Mouse (Mus musculus) CH12.LX (cell line): ENCODE results near the gene Togaram2. TPM values are rescaled to one million over a fixed set of nuclear protein-coding genes. Genes with fewer than 3 reads are reported as not detected.

Experiments
- DNase-seq: peaks from one replicate; pipeline ENCODE4 v3.0.0-alpha.2; 2013; ENCODE audit errors: extremely low read depth
- H3K27ac ChIP-seq: 2 replicates; pipeline ENCODE4 v1.5.1; 2012; ENCODE audit warnings: low read depth, mild to moderate bottlenecking, control low read depth, moderate library complexity; ENCODE audit not compliant: insufficient read depth
- H3K27me3 ChIP-seq: replicated peaks from 2 replicates; pipeline ENCODE3; 2012; ENCODE audit warnings: inconsistent platforms
- H3K36me3 ChIP-seq, 2 experiments: replicated peaks in 1 of 2; 2 replicates each; pipeline versions ENCODE3 to v1.6.1; 2012; ENCODE audit warnings: inconsistent platforms in 1 of 2, low read length in 1 of 2, mild to moderate bottlenecking in 1 of 2, mixed read lengths in 1 of 2, moderate library complexity in 1 of 2; ENCODE audit not compliant: control insufficient read depth in 1 of 2, insufficient read depth in 1 of 2
- H3K4me1 ChIP-seq, 2 experiments: 2 replicates each; pipeline ENCODE4 v1.6.1; 2012; ENCODE audit warnings: inconsistent platforms in 1 of 2, moderate library complexity in 1 of 2; ENCODE audit not compliant: insufficient read depth in 2 of 2, control insufficient read depth in 1 of 2
- H3K4me2 ChIP-seq: 2 replicates; pipeline ENCODE4 v1.6.1; 2012; ENCODE audit warnings: low read depth, mild to moderate bottlenecking, control low read depth; ENCODE audit not compliant: poor library complexity, insufficient read depth, severe bottlenecking
- H3K4me3 ChIP-seq, 3 experiments: fragments of 150-350 bp in 1 of 3; sonication (generic) in 1 of 3; replicated peaks in 1 of 3; 2 replicates each; pipeline versions ENCODE3 to v1.5.1; 2011 to 2012; ENCODE audit warnings: low read depth in 2 of 3, low read length in 2 of 3, mild to moderate bottlenecking in 2 of 3, moderate library complexity in 2 of 3, control low read depth in 1 of 3, improper control_type of control experiment in 1 of 3, inconsistent platforms in 1 of 3, mixed read lengths in 1 of 3; ENCODE audit not compliant: poor library complexity in 1 of 3
- H3K79me2 ChIP-seq: replicated peaks from 2 replicates; pipeline ENCODE4 v1.6.1; 2012; ENCODE audit warnings: mild to moderate bottlenecking, moderate library complexity; ENCODE audit not compliant: control insufficient read depth, poor library complexity, insufficient read depth, severe bottlenecking; ENCODE audit errors: extremely low read depth
- H3K9ac ChIP-seq: 2 replicates; pipeline ENCODE4 v1.6.1; 2012; ENCODE audit warnings: low read depth, mild to moderate bottlenecking, control low read depth, moderate library complexity; ENCODE audit not compliant: insufficient read depth
- H3K9me3 ChIP-seq: replicated peaks from 2 replicates; pipeline ENCODE3; 2012; ENCODE audit warnings: low read length, inconsistent platforms, mixed read lengths
- BHLHE40 ChIP-seq: IDR thresholded peaks from 2 replicates; pipeline ENCODE4 v1.6.1; 2011; ENCODE audit warnings: mild to moderate bottlenecking, low read depth, low read length, improper control_type of control experiment
- CHD1 ChIP-seq: IDR thresholded peaks from 2 replicates; pipeline ENCODE4 v1.6.1; 2012; ENCODE audit warnings: low read depth, low read length, improper control_type of control experiment, inconsistent platforms
- E2F4 ChIP-seq: IDR thresholded peaks from 2 replicates; pipeline ENCODE4 v1.6.1; 2011; ENCODE audit warnings: low read depth, low read length, improper control_type of control experiment; ENCODE audit not compliant: insufficient replicate concordance
- ELF1 ChIP-seq: IDR thresholded peaks from 2 replicates; pipeline ENCODE4 v1.6.1; 2014; ENCODE audit warnings: low read depth, mild to moderate bottlenecking, inconsistent platforms, low read length, improper control_type of control experiment
- EP300 ChIP-seq: IDR thresholded peaks from 2 replicates; pipeline ENCODE4 v1.6.1; 2011; ENCODE audit warnings: low read length, improper control_type of control experiment
- JUN ChIP-seq: IDR thresholded peaks from 2 replicates; pipeline ENCODE4 v1.6.1; 2011; ENCODE audit warnings: low read depth, mild to moderate bottlenecking, low read length, improper control_type of control experiment, moderate library complexity; ENCODE audit not compliant: insufficient read depth
- JUND ChIP-seq: conservative IDR thresholded peaks from 2 replicates; pipeline ENCODE4 v1.6.1; 2011; ENCODE audit warnings: low read depth, low read length, improper control_type of control experiment
- KAT2A ChIP-seq: IDR thresholded peaks from 2 replicates; pipeline ENCODE4 v1.6.1; 2012; ENCODE audit warnings: low read length, improper control_type of control experiment, inconsistent platforms; ENCODE audit not compliant: insufficient replicate concordance
- MAFK ChIP-seq: IDR thresholded peaks from 2 replicates; pipeline ENCODE4 v1.6.1; 2011; ENCODE audit warnings: low read length, improper control_type of control experiment; ENCODE audit not compliant: insufficient replicate concordance
- MAX ChIP-seq: IDR thresholded peaks from 2 replicates; pipeline ENCODE4 v1.6.1; 2011; ENCODE audit warnings: low read length, improper control_type of control experiment
- MAZ ChIP-seq: IDR thresholded peaks from 2 replicates; pipeline ENCODE4 v1.6.1; 2012; ENCODE audit warnings: low read depth, mild to moderate bottlenecking, inconsistent platforms, low read length, improper control_type of control experiment, moderate library complexity
- MEF2A ChIP-seq: IDR thresholded peaks from 2 replicates; pipeline ENCODE4 v1.6.1; 2014; ENCODE audit warnings: low read depth, mild to moderate bottlenecking, inconsistent platforms, low read length, improper control_type of control experiment, borderline replicate concordance
- MXI1 ChIP-seq: IDR thresholded peaks from 2 replicates; pipeline ENCODE4 v1.6.1; 2011; ENCODE audit warnings: mild to moderate bottlenecking, low read depth, low read length, improper control_type of control experiment
- MYC ChIP-seq: IDR thresholded peaks from 2 replicates; pipeline ENCODE4 v1.6.1; 2011; ENCODE audit warnings: low read depth, mild to moderate bottlenecking, improper control_type of control experiment, low read length
- NRF1 ChIP-seq: IDR thresholded peaks from 2 replicates; pipeline ENCODE4 v1.6.1; 2014; ENCODE audit warnings: low read depth, mild to moderate bottlenecking, inconsistent platforms, low read length, improper control_type of control experiment, moderate library complexity
- PAX5 ChIP-seq: IDR thresholded peaks from 2 replicates; pipeline ENCODE4 v1.6.1; 2012; ENCODE audit warnings: low read length, inconsistent platforms, mixed read lengths
- POLR2A ChIP-seq: IDR thresholded peaks from 2 replicates; pipeline ENCODE4 v1.6.1; 2011; ENCODE audit warnings: low read depth, mild to moderate bottlenecking, improper control_type of control experiment, low read length
- POLR2AphosphoS2 ChIP-seq: IDR thresholded peaks from 2 replicates; pipeline ENCODE4 v1.6.1; 2011; ENCODE audit warnings: low read depth, low read length, improper control_type of control experiment
- RAD21 ChIP-seq: IDR thresholded peaks from 2 replicates; pipeline ENCODE4 v1.6.1; 2011; ENCODE audit warnings: low read depth, mild to moderate bottlenecking, low read length, improper control_type of control experiment, moderate library complexity
- RCOR1 ChIP-seq: conservative IDR thresholded peaks from 2 replicates; pipeline ENCODE4 v1.6.1; 2012; ENCODE audit warnings: low read depth, mild to moderate bottlenecking, inconsistent platforms, low read length, improper control_type of control experiment
- SIN3A ChIP-seq: IDR thresholded peaks from 2 replicates; pipeline ENCODE4 v1.6.1; 2012; ENCODE audit warnings: low read length, improper control_type of control experiment, inconsistent platforms
- TCF12 ChIP-seq: IDR thresholded peaks from 2 replicates; pipeline ENCODE4 v1.6.1; 2014; ENCODE audit warnings: low read depth, mild to moderate bottlenecking, inconsistent platforms, low read length, improper control_type of control experiment
- UBTF ChIP-seq: IDR thresholded peaks from 2 replicates; pipeline ENCODE4 v1.6.1; 2012; ENCODE audit warnings: low read depth, mild to moderate bottlenecking, inconsistent platforms, low read length, improper control_type of control experiment, moderate library complexity
- USF1 ChIP-seq: IDR thresholded peaks from 2 replicates; pipeline ENCODE4 v1.6.1; 2014; ENCODE audit warnings: low read depth, mild to moderate bottlenecking, inconsistent platforms, low read length, improper control_type of control experiment
- USF2 ChIP-seq: conservative IDR thresholded peaks from 2 replicates; pipeline ENCODE4 v1.6.1; 2011; ENCODE audit warnings: low read depth, low read length, improper control_type of control experiment
- ZC3H11A ChIP-seq: IDR thresholded peaks from 2 replicates; pipeline ENCODE4 v1.6.1; 2012; ENCODE audit warnings: low read depth, mild to moderate bottlenecking, inconsistent platforms, low read length, improper control_type of control experiment
- ZKSCAN1 ChIP-seq: IDR thresholded peaks from 2 replicates; pipeline ENCODE4 v1.6.1; 2012; ENCODE audit warnings: low read depth, inconsistent platforms, low read length, improper control_type of control experiment, borderline replicate concordance
- dilution Hi-C: fragments of 300-500 bp; cut with MboI; formaldehyde crosslinking; loops from 2 replicates; pipeline ENCODE4 v1.14.3; 2020; ENCODE audit warnings: low sequenced_read_pairs; ENCODE audit not compliant: extremely low pct_unique_long_range_greater_than_20kb, extremely low pct_ligation_motif_present
- in situ Hi-C: fragments of 300-500 bp; cut with MboI; formaldehyde crosslinking; loops from 3 replicates; pipeline ENCODE4 v1.14.3; 2019; ENCODE audit warnings: low sequenced_read_pairs, low pct_ligation_motif_present, low pct_unique_long_range_greater_than_20kb, mixed read lengths
- polyA plus RNA-seq: library from polyadenylated mRNA; unstranded; fragments of >175 nt; gene quantifications from 2 replicates; pipeline ENCODE4 v1.2.1, GENCODE M21; 2012; ENCODE audit warnings: low read depth; ENCODE audit not compliant: insufficient read length
- total RNA-seq, 2 experiments: library from RNA; depleted of rRNA; stranded (reverse); fragments of 300-350 nt in 1 of 2; fragments of >200 nt in 1 of 2; gene quantifications; 2 replicates each; pipeline ENCODE4 v1.2.3; 2012 to 2014

The Togaram2 gene
- total and polyA plus RNA-seq, 3 experiments, result 0.76 to 19.6 (median 2.6) TPM

- dilution Hi-C loops, result no loop called here
- Histone ChIP-seq H3K9me3 (no peaks in the 10 kb centered on the region), H3K4me2 (no peak overlapping the region), H3K4me1 (no peaks in the 10 kb centered on the region), H3K9ac (no peak overlapping the region), H3K79me2 (peaks cover 66% of the 10 kb centered on the region), H3K36me3 (peaks cover 81 to 96% of the 10 kb centered on the region in 2 experiments), H3K27ac (no peak overlapping the region), H3K4me3 (no peak overlapping the region), H3K27me3 (no peaks in the 10 kb centered on the region)
- in situ Hi-C loops, result no loop called here
- TF ChIP-seq JUND (no peak), E2F4 (no peak), NRF1 (no peak), UBTF (no peak), POLR2A (0 out of 2 replicates have a peak, but pooled peaks have one; percentile 11), BHLHE40 (no peak), MEF2A (no peak), MAFK (no peak), POLR2AphosphoS2 (no peak)
- no peak for DNase-seq
Observed at GRCm38 (mm10) chr17:71633350-71633749, 39.7 kb upstream of the Togaram2 start.

GRCm38 (mm10) chr17:71636786-71637185 lies 36.3 kb upstream of the Togaram2 start:
- no peak overlapping the region for H3K4me3 ChIP-seq
- H3K36me3 ChIP-seq, result peaks cover 77 to 96% of the 10 kb centered on the region in 2 experiments
- H3K27me3 ChIP-seq, result no peaks in the 10 kb centered on the region
- H3K4me2 ChIP-seq, result no peak overlapping the region
- in situ Hi-C loops (no loop called here), dilution Hi-C loops (no loop called here)
- H3K4me1 ChIP-seq, result no peaks in the 10 kb centered on the region
- no peak overlapping the region for H3K9ac ChIP-seq
- H3K79me2 ChIP-seq, result peaks cover 52% of the 10 kb centered on the region
- no peak overlapping the region for H3K27ac ChIP-seq
- no peaks in the 10 kb centered on the region for H3K9me3 ChIP-seq
- TF ChIP-seq CHD1 (no peak), SIN3A (no peak), EP300 (no peak), PAX5 (no peak), JUN (no peak), MEF2A (no peak)
- no peak for DNase-seq

GRCm38 (mm10) chr17:71637750-71638265 lies 35.3 kb upstream of the Togaram2 start:
- dilution Hi-C loops, result no loop called here
- TF ChIP-seq KAT2A, result no peak
- TF ChIP-seq POLR2AphosphoS2, result no peak
- no peak for TF ChIP-seq ZKSCAN1
- no peak for TF ChIP-seq ZC3H11A
- no peak for TF ChIP-seq MXI1
- TF ChIP-seq TCF12, result no peak
- TF ChIP-seq USF1, result no peak
- TF ChIP-seq ELF1, result no peak
- no peak for TF ChIP-seq MAZ
- TF ChIP-seq MAX, result no peak
- TF ChIP-seq USF2, result no peak
- TF ChIP-seq RCOR1, result no peak
- TF ChIP-seq MYC, result no peak
- TF ChIP-seq RAD21, result no peak
- TF ChIP-seq SIN3A, result no peak
- no peak for TF ChIP-seq EP300

More at GRCm38 (mm10) chr17:71637750-71638265, 35.3 kb upstream of the Togaram2 start:
- Histone ChIP-seq H3K9me3 (no peaks in the 10 kb centered on the region), H3K79me2 (peaks cover 52% of the 10 kb centered on the region), H3K4me2 (no peak overlapping the region), H3K4me3 (no peak overlapping the region), H3K36me3 (peaks cover 78 to 98% of the 10 kb centered on the region in 2 experiments), H3K9ac (no peak overlapping the region), H3K27me3 (no peaks in the 10 kb centered on the region), H3K27ac (no peak overlapping the region), H3K4me1 (no peaks in the 10 kb centered on the region)
- DNase-seq, result no peak
- in situ Hi-C loops, result no loop called here
